Mouse (Mus musculus) neural tube, embryonic 14.5 days (tissue): ENCODE results near the gene Tmem126b. TPM values are rescaled to one million over a fixed set of nuclear protein-coding genes. Genes with fewer than 3 reads are reported as not detected.

Source experiments
- ATAC-seq: fragments of 200-750 bp; cut with Nextera tagmentation; 2 replicates; pipeline ENCODE4 v1.8.0; 2017; ENCODE audit warnings: low read depth, mild to moderate bottlenecking, moderate TSS enrichment, moderate library complexity
- H3K27ac ChIP-seq: fragments of 300-500 bp; sonication (generic); 2 replicates; pipeline ENCODE4 v1.5.1; 2014; ENCODE audit warnings: low read depth, mild to moderate bottlenecking, control low read depth, low read length, moderate library complexity, mixed read lengths
- H3K27me3 ChIP-seq: fragments of 300-500 bp; sonication (generic); 2 replicates; pipeline ENCODE4 v1.6.1; 2014; ENCODE audit warnings: low read length; ENCODE audit not compliant: control insufficient read depth, insufficient read depth
- H3K36me3 ChIP-seq: fragments of 300-500 bp; sonication (generic); 2 replicates; pipeline ENCODE4 v1.6.1; 2014; ENCODE audit warnings: low read length, mixed read lengths; ENCODE audit not compliant: control insufficient read depth, insufficient read depth
- H3K4me1 ChIP-seq: fragments of 300-500 bp; sonication (generic); 2 replicates; pipeline ENCODE4 v1.6.1; 2014; ENCODE audit warnings: low read length; ENCODE audit not compliant: control insufficient read depth, insufficient read depth
- H3K4me2 ChIP-seq: fragments of 300-500 bp; sonication (generic); 2 replicates; pipeline ENCODE4 v1.6.1; 2014; ENCODE audit warnings: mild to moderate bottlenecking, low read depth, low read length, control low read depth
- H3K4me3 ChIP-seq: fragments of 300-500 bp; sonication (generic); 2 replicates; pipeline ENCODE4 v1.5.1; 2014; ENCODE audit warnings: low read depth, low read length, control low read depth, mixed read lengths
- H3K9ac ChIP-seq: fragments of 300-500 bp; sonication (generic); replicated peaks from 2 replicates; pipeline ENCODE4 v1.6.1; 2014; ENCODE audit warnings: low read depth, mild to moderate bottlenecking, control low read depth, low read length, mixed read lengths
- H3K9me3 ChIP-seq: fragments of 300-500 bp; sonication (generic); 2 replicates; pipeline ENCODE4 v1.6.1; 2016; ENCODE audit warnings: low read length; ENCODE audit not compliant: control insufficient read depth
- WGBS: fragments of 180-500 bp; shearing (Covaris S2); extraction: QIAGEN DNeasy Blood & Tissue Kit; methylation state at CpG from one replicate; pipeline ENCODE4 v1.1.7; 2014; 5-methylcytosine and 5-hydroxymethylcytosine counted together
- polyA plus RNA-seq: library from polyadenylated mRNA; unstranded; fragments of >200 nt; fragmentation: Nextera tagmentation; extraction: Ambion mirVana; gene quantifications from 2 replicates; pipeline ENCODE4 v1.2.1, GENCODE M21; 2014

Tmem126b gene
- polyA plus RNA-seq, 1 experiment from 2014 or later, result 41.0 TPM

DNA sequence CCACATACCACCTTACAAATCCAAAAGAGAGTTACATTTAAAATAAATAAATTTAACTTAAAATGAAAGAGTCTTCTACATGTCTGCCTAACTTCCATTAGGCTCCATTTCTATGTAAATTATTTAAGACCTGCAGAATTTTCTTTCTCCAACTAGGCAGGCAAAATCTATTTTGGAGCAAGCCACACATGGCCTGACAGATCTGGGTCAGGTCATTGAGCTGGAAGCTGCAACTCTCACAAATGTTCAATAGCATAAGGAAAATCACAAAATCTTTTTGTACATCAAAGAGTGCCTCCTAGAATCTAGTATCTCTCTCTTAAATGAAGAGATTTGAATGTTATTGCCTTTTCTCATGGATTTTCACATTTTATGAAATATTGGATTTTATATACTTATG is 43.6 kb downstream of the Tmem126b start:
- H3K27me3 ChIP-seq, result no peaks in the 10 kb centered on the region
- no peak overlapping the region for H3K4me2 ChIP-seq
- no peak overlapping the region for H3K4me3 ChIP-seq
- no peaks in the 10 kb centered on the region for H3K4me1 ChIP-seq
- no peak overlapping the region for H3K27ac ChIP-seq
- no peak for ATAC-seq
- no peaks in the 10 kb centered on the region for H3K36me3 ChIP-seq
- H3K9ac ChIP-seq, result no peak overlapping the region
- no peaks in the 10 kb centered on the region for H3K9me3 ChIP-seq

DNA sequence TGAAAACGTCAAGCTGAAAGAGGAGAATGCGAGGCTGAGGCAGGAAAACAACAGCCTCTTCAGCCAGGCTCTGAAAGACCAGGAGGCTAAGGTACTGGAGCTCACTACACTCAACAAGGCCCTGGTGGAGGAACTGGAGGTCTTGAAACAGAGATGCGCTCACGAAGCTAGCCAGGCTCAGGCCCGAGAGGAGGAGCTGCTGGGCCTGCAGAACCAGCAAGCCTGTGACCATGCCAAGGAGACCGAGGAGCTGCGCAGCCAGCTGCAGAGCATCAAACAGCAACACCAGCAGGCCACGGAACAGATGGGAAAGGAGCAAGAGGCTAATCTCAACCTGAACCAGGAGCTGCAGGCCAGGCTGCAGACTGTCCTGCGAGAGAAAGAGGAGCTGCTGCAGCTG is 48.8 kb downstream of the Tmem126b start:
- Histone ChIP-seq H3K4me3 (peak overlapping the region; percentile 34), H3K4me2 (peak overlapping the region; percentile 53), H3K9me3 (no peaks in the 10 kb centered on the region), H3K36me3 (no peaks in the 10 kb centered on the region), H3K27ac (no peak overlapping the region), H3K27me3 (no peaks in the 10 kb centered on the region), H3K9ac (peak overlapping the region; percentile 29; the same call in 1 of the 2 replicates), H3K4me1 (peaks cover 5% of the 10 kb centered on the region; the same call in 1 of the 2 replicates)
- WGBS, result 68% methylated on average over 9 of the region's 9 CpGs
- no peak for ATAC-seq

DNA sequence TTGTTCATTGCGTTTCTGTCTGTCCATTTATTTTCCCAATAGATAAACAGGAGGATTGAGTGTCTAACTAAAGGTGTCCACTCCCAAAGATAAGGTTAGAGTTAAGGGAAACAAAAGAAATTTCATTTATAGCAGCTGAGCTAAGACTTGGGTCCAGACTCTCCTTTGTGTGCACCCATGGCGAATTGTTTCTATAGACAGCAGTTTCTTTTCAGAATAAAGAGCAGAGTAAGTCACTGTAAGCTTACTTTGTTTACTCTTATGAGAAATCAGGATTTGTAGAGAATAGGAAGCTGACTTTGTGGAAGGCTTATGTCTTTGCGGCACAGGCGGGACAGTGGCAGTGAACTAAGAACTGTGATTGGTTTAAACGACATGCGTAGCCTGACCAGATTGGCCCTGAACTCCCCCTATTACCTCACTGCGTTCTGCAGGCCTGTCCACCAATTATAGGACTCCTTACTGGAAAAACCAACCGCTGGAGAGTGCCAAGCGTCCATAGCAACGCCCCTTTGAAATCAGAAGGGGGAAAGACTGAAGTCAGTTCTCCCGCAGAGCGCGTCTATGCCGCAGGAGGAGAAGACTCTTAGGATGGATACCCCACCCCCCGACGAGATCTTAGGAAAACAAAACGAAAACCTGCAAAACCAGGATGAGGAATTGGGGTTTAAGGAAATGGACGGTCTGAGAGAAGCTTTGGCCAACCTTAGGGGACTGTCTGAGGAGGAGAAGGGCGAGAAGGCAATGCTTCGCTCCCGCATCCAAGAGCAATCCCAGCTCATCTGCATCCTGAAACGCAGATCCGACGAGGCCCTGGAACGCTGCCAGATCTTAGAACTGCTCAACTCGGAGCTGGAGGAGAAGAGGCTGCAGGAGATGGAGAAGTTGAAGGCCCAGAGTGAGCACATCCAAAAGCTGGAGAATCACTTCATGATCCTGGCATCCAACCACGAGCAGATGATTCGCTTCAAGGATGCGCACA is 49.5 kb downstream of the Tmem126b start, which contains the start of gene Ccdc89:
Gene Ccdc89, plus strand, starts transcription at position 558 of the 982 bp plus-strand sequence.
- Histone ChIP-seq H3K4me3 (peak within 1 kb of the TSS; percentile 34), H3K9me3 (no peaks in the 10 kb centered on the region), H3K27ac (no peak within 1 kb of the TSS), H3K4me2 (peak within 1 kb of the TSS; percentile 53), H3K27me3 (no peaks in the 10 kb centered on the region), H3K4me1 (peaks cover 5% of the 10 kb centered on the region; the same call in 1 of the 2 replicates), H3K36me3 (no peaks in the 10 kb centered on the region), H3K9ac (peak within 1 kb of the TSS; percentile 29)
- ATAC-seq, result peak; percentile 100
- WGBS, result 29% methylated on average over 29 of the region's 29 CpGs

Other genes starting within 250 kb of the Tmem126b start
- gene Ccdc83, start 210.2 kb downstream of the Tmem126b start, polyA plus RNA-seq, result not detected in 2 replicates
- gene Sytl2, start 173.7 kb downstream of the Tmem126b start, polyA plus RNA-seq, result 10.8 and 12.3 TPM in 2 replicates
- 1.8 and 2.1 TPM in 2 replicates for gene Ccdc89, start 49.4 kb downstream of the Tmem126b start, polyA plus RNA-seq
- 49.5 and 54.2 TPM in 2 replicates for gene Crebzf, start 33.3 kb downstream of the Tmem126b start, polyA plus RNA-seq
- gene Tmem126a, start 18.8 kb downstream of the Tmem126b start, polyA plus RNA-seq, result 139 and 153 TPM in 2 replicates
- 29.4 and 48.0 TPM in 2 replicates for gene Dlg2, start 671 bp upstream of the Tmem126b start, polyA plus RNA-seq